Mouse (Mus musculus): Measurements from ENCODE around the gene Bst1. TPM values are rescaled to one million over a fixed set of nuclear protein-coding genes. Genes with fewer than 3 reads are reported as not detected.

The Bst1 gene
- polyA plus RNA-seq, 1 experiment from 2014 or later: 1.5 TPM

DNA sequence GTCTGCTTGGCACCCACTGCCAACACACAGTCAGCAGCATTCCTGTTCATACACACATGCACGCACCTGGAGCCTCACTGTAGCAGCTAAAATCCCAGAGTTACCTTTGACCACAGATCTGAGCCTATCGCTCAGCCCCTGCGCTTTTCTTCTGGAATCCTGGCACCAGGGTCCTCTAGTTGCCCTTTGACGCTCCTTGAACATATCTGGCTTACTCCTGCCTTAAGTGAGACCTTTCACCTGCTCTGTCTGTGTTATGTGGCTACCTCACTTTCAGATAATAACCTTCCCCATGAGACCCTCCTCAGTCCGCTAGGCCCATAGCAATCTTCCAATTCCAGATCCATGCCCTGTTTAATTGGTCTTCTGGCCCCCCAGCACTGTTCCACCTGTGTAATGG, 41.4 kb downstream of the Bst1 start:
- Histone ChIP-seq H3K9me3 (replicated peaks) (no peaks in the 10 kb centered on the region; the same call in 1 of the 2 replicates), H3K36me3 (replicated peaks) (no peaks in the 10 kb centered on the region), H3K27ac (replicated peaks) (no peak overlapping the region), H3K27me3 (no peaks in the 10 kb centered on the region), H3K4me3 (replicated peaks) (no peak overlapping the region), H3K4me1 (replicated peaks) (no peaks in the 10 kb centered on the region), H3K4me2 (no peak overlapping the region), H3K9ac (no peak overlapping the region)
- 77% methylated on average over 5 of the region's 5 CpGs for WGBS (ENCODE audit: insufficient replicate concordance)
- ATAC-seq (ENCODE audit: insufficient read depth): no peak

DNA sequence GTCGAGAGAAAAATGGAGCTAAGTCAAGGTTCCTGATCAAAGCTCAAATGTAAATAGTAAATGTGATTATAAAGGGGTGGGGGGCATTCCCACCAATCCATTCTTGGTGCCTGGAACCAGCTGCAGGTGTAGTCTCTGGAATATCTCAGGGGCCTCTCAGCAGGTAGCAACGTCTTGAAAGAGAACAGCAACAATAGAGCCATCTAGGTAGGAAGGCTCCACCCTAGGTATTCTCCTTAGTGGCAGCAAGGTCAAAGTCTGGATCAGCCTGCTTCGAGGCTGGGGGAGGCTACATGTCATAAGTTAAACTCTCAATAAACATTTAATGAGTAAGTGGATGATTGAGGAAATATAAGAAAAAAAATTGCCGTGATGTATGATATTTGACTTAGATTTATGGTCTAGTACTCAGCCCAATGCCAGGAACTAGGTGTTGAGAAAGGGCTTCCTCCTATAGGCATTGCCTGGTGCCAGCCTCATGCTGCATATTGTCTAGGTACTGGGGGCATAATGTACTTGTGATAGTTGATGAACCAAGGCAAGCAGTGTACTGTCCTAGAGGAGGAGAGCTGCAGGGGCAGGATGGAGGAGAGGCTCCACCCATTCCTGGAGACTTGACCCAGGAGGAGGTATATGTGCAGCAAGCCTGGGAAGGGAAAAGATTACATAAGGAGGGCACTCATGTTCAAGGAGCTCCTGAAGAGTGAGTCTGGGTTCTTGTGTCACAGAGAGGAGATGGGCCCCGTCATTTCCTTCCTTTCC, 42.2 kb downstream of the Bst1 start:
- Histone ChIP-seq H3K4me1 (replicated peaks) (no peaks in the 10 kb centered on the region), H3K9me3 (replicated peaks) (no peaks in the 10 kb centered on the region; the same call in 1 of the 2 replicates), H3K4me2 (no peak overlapping the region), H3K27ac (replicated peaks) (no peak overlapping the region), H3K27me3 (no peaks in the 10 kb centered on the region), H3K9ac (no peak overlapping the region), H3K4me3 (replicated peaks) (no peak overlapping the region), H3K36me3 (replicated peaks) (no peaks in the 10 kb centered on the region)
- ATAC-seq (ENCODE audit: insufficient read depth): no peak
- 44% methylated on average over 5 of the region's 5 CpGs for WGBS (ENCODE audit: insufficient replicate concordance)

DNA sequence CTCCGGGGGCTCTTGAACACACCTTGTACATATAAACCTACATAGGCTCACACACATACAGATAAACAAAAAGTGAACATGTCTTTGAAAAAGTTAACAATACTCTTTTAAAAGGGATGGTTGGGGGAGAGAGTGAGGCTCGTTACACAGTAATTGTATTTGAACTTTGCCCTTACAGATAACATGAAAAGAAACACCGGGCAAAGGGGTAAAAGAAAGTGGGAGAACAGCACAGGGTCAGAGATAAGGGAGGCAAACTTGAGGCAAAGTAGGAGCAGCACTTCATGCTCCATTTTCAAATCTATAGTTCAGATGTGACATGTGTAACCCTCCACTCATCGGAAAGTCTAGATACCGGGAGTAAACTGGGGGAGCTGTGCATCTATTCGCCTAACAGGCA, 45.0 kb downstream of the Bst1 start:
- Histone ChIP-seq H3K9ac (no peak overlapping the region), H3K27me3 (no peaks in the 10 kb centered on the region), H3K27ac (replicated peaks) (no peak overlapping the region), H3K9me3 (replicated peaks) (no peaks in the 10 kb centered on the region), H3K4me3 (replicated peaks) (no peak overlapping the region), H3K4me1 (replicated peaks) (peaks cover 2% of the 10 kb centered on the region; the same call in 1 of the 2 replicates), H3K36me3 (replicated peaks) (no peaks in the 10 kb centered on the region), H3K4me2 (no peak overlapping the region)
- WGBS (ENCODE audit: insufficient replicate concordance): 44% methylated on average over 6 of the region's 6 CpGs
- no peak for ATAC-seq (ENCODE audit: insufficient read depth)

DNA sequence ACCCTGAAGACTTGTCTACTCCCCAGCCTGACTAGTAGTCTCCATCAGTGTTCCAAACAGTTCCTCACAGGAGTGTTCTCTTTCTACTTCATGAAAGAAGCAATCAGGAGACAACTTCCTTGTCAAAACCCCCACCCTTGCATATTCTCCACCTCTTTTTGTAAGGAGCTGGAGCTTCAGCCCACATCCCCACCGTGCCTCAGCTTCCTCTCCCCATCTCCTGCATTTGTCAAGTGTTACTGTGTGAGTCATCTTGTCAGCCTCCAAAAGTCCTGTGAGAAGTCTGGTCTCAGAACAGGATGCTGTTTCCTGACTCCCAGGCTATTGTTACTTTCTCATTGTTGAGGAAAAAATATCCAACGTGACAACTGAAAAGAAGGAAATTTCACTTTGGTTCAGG, 46.6 kb downstream of the Bst1 start:
- no peak overlapping the region for H3K4me2 ChIP-seq
- H3K27ac ChIP-seq (replicated peaks): no peak overlapping the region
- no peak for ATAC-seq (ENCODE audit: insufficient read depth)
- peaks cover 5% of the 10 kb centered on the region for H3K27me3 ChIP-seq
- no peak overlapping the region for H3K9ac ChIP-seq
- peaks cover 7% of the 10 kb centered on the region; the same call in 1 of the 2 replicates for H3K4me1 ChIP-seq (replicated peaks)
- H3K4me3 ChIP-seq (replicated peaks): no peak overlapping the region
- H3K9me3 ChIP-seq (replicated peaks): no peaks in the 10 kb centered on the region
- 33% methylated on average over 2 of the region's 2 CpGs for WGBS (ENCODE audit: insufficient replicate concordance)
- no peaks in the 10 kb centered on the region for H3K36me3 ChIP-seq (replicated peaks)

DNA sequence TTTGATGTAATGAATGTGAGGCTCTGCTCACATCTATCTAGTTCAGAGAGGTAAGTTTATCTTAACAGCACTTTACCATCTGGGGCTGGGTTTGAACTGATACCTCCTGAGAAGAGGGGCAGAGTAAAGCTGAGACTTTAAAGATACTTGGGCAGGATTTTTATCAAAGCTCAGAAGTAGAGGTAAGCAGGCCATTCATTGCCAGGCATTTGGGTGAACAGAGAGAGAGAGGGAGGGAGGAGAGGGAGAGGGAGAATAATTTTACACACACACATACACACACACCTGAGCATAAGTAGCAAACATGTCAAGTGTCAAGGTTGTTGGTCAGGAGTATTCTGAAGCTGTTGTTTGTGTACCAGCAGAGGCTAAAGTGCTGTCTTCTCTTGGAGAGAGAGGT, 49.6 kb downstream of the Bst1 start, which contains the start of gene Cd38:
Gene Cd38, plus strand, starts transcription at position 301 of the 400 bp plus-strand sequence.
- Histone ChIP-seq H3K27me3 (peaks cover 5% of the 10 kb centered on the region), H3K9me3 (replicated peaks) (no peaks in the 10 kb centered on the region), H3K9ac (peak within 1 kb of the TSS; percentile 13; the same call in 1 of the 2 replicates), H3K4me2 (peak within 1 kb of the TSS; percentile 61), H3K36me3 (replicated peaks) (no peaks in the 10 kb centered on the region), H3K4me1 (replicated peaks) (peaks cover 7% of the 10 kb centered on the region; the same call in 1 of the 2 replicates), H3K27ac (replicated peaks) (0 out of 2 replicates have a peak within 1 kb of the TSS, but pooled peaks have one; percentile 11), H3K4me3 (replicated peaks) (peak within 1 kb of the TSS; percentile 39)
- no peak for ATAC-seq (ENCODE audit: insufficient read depth)

DNA sequence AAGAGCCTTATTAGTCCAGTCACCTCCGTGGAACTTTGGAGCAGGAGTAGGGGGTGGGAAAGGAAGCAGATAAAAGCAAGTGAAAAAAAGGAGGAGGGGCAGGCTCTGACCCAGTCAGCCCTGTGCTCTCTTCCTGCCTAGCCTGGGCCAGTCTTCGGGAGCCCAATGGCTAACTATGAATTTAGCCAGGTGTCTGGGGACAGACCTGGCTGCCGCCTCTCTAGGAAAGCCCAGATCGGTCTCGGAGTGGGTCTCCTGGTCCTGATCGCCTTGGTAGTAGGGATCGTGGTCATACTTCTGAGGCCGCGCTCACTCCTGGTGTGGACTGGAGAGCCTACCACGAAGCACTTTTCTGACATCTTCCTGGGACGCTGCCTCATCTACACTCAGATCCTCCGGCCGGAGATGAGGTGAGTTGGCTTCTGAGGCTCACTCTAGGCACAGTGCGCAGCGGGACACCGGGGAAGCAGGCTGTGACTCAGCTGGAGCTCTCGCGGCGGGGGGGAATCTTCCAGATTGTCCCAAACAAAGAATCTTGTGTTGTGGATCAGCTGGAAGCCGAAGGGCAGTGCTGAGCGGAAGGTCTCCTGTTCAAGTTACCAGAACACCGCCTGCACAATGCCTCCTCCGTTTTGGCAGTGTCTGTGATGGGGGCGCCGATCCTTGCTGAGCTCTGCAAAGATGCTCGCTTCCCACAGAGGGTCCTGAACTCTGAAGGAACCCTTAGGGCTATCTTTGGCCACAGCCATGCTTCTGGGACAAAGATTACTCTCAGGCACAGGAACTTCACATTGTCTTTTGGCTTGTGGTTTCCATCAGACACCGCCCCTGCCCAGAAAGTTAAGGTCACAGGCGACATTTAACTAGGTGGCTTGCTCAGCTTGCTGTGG, 50.3 kb downstream of the Bst1 start:
- Histone ChIP-seq H3K9ac (peak overlapping the region; percentile 13; the same call in 1 of the 2 replicates), H3K9me3 (replicated peaks) (no peaks in the 10 kb centered on the region), H3K27me3 (peaks cover 5% of the 10 kb centered on the region), H3K4me3 (replicated peaks) (peak overlapping the region; percentile 39), H3K4me2 (peak overlapping the region; percentile 61), H3K27ac (replicated peaks) (0 out of 2 replicates have a peak overlapping the region, but pooled peaks have one; percentile 11), H3K4me1 (replicated peaks) (peaks cover 7% of the 10 kb centered on the region; the same call in 1 of the 2 replicates), H3K36me3 (replicated peaks) (no peaks in the 10 kb centered on the region)
- peak; percentile 60 for ATAC-seq (ENCODE audit: insufficient read depth)
- WGBS (ENCODE audit: insufficient replicate concordance): 2% methylated on average over 28 of the region's 28 CpGs

DNA sequence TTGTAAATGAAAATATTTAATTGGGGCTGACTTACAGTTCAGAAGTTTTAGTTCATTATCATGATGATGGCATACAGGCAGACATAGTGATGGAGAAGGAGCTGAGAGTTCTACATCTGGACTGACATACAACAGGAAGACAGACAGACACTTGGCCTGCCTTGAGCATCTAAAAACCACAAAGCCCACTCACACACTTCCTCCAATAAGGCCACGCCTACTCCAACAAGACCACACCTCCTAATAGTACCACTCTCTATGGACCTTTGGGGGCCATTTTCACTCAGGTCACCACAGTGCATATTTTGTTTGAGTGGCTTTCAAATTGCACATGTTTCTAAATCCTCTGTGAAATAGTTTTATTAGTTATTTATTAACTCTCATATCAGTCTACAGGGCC, 53.2 kb downstream of the Bst1 start:
- ATAC-seq (ENCODE audit: insufficient read depth): no peak
- Histone ChIP-seq H3K4me3 (replicated peaks) (no peak overlapping the region), H3K9ac (no peak overlapping the region), H3K36me3 (replicated peaks) (no peaks in the 10 kb centered on the region), H3K4me1 (replicated peaks) (peaks cover 7% of the 10 kb centered on the region; the same call in 1 of the 2 replicates), H3K27ac (replicated peaks) (no peak overlapping the region), H3K27me3 (peaks cover 5% of the 10 kb centered on the region), H3K4me2 (no peak overlapping the region), H3K9me3 (replicated peaks) (no peaks in the 10 kb centered on the region)
- WGBS (ENCODE audit: insufficient replicate concordance): 31% methylated on average over 1 of the region's 1 CpGs

DNA sequence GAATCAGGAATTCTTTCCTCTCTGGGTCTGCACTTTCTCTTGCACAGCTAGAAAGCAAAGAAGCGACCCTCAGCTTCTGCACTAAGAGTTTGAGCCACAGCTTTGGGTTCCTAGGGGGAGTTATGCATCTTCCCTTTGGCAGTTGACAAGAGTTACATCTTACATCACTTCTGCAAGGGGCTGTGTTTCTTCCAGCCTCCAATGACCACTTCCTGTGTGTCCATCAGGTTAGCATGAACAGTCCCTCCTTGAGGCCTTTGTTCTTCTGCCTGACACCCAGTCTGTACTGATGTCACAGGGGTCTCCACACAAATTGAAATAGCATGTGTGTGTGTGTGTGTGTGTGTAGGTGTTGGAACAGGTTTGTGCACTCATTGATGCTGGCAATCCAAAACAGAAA, 54.0 kb downstream of the Bst1 start:
- no peak overlapping the region for H3K9ac ChIP-seq
- peaks cover 5% of the 10 kb centered on the region for H3K27me3 ChIP-seq
- ATAC-seq (ENCODE audit: insufficient read depth): no peak
- H3K4me2 ChIP-seq: no peak overlapping the region
- no peak overlapping the region for H3K4me3 ChIP-seq (replicated peaks)
- 41% methylated on average over 1 of the region's 1 CpGs for WGBS (ENCODE audit: insufficient replicate concordance)
- H3K27ac ChIP-seq (replicated peaks): no peak overlapping the region
- no peaks in the 10 kb centered on the region for H3K36me3 ChIP-seq (replicated peaks)
- peaks cover 7% of the 10 kb centered on the region; the same call in 1 of the 2 replicates for H3K4me1 ChIP-seq (replicated peaks)
- no peaks in the 10 kb centered on the region for H3K9me3 ChIP-seq (replicated peaks)

DNA sequence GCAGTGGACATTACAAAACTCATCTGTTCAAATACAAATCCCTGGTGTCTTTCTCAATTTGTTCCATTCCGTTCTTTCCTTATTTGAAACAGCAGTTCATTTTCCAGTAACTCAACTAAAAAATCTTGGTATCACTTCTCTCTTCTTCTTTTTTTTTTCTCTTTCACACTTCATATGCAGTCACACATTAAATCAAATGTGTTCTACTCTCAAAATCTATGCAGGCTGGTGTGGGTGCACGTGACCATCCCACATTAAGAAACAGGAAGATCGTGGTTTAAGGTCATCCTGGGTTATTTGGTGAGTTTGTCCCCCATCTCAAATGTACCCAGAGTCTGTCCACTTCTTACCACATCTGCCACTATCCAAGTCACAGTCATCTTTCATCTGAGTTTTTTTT, 63.3 kb downstream of the Bst1 start:
- 34% methylated on average over 3 of the region's 3 CpGs for WGBS (ENCODE audit: insufficient replicate concordance)
- Histone ChIP-seq H3K4me1 (replicated peaks) (no peaks in the 10 kb centered on the region), H3K4me3 (replicated peaks) (no peak overlapping the region), H3K36me3 (replicated peaks) (no peaks in the 10 kb centered on the region), H3K9me3 (replicated peaks) (no peaks in the 10 kb centered on the region), H3K27me3 (no peaks in the 10 kb centered on the region), H3K27ac (replicated peaks) (no peak overlapping the region), H3K9ac (no peak overlapping the region), H3K4me2 (no peak overlapping the region)
- ATAC-seq (ENCODE audit: insufficient read depth): no peak

DNA sequence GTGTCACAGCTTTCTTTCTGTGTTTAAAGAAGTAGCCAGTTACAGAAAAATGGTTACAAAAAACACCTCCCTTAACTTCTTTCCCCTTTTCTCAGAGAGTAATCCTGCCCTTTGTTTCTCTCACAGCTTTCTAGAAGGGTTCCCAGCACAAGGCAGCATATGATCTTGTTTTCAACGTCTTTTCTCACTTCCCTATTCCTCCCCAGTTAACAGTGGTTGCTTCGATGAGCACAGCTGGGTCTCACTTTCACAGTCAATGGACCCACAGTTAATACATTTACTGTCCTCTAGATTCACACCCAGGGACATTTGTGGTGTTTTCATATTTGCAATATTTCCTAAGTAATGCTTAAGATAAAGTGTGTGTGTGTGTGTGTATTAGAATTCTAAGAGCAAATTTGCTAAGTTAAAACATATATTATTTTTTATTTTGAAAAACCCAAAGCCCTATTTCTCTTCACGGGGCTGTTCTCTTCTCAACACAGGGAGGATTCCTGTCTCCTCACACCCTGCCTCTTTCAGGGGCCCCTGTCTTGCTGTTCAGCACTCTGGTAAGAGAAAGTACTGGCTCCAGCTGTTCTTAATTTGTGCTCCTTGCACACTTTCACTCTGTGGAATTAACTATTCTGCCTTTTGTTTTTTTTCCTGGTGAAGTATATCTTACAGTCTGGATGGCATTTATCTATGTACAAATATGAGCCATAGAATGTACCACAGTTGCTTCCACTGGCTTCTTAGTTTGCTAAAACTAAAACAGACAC, 66.6 kb downstream of the Bst1 start:
- H3K27me3 ChIP-seq: no peaks in the 10 kb centered on the region
- H3K27ac ChIP-seq (replicated peaks): no peak overlapping the region
- no peaks in the 10 kb centered on the region for H3K36me3 ChIP-seq (replicated peaks)
- H3K4me3 ChIP-seq (replicated peaks): no peak overlapping the region
- H3K9ac ChIP-seq: no peak overlapping the region
- H3K4me1 ChIP-seq (replicated peaks): no peaks in the 10 kb centered on the region
- no peak overlapping the region for H3K4me2 ChIP-seq
- H3K9me3 ChIP-seq (replicated peaks): no peaks in the 10 kb centered on the region
- 16% methylated on average over 3 of the region's 3 CpGs for WGBS (ENCODE audit: insufficient replicate concordance)
- ATAC-seq (ENCODE audit: insufficient read depth): no peak

Data from liver, embryonic 15.5 days (tissue).